Mouse (Mus musculus) lung, embryonic 16.5 days (tissue): ENCODE measurements around the gene Slc13a4. TPM values are rescaled to one million over a fixed set of nuclear protein-coding genes. Genes with fewer than 3 reads are reported as not detected.

Source experiments
- ATAC-seq: fragments of 200-750 bp; cut with Nextera tagmentation; 2 replicates; pipeline ENCODE4 v1.8.0; 2017; ENCODE audit warnings: low read depth, mild to moderate bottlenecking, moderate library complexity
- H3K27ac ChIP-seq: fragments of 300-500 bp; sonication (generic); 2 replicates; pipeline ENCODE4 v1.5.1; 2014; ENCODE audit warnings: mild to moderate bottlenecking, control low read depth, low read length
- H3K27me3 ChIP-seq: fragments of 300-500 bp; sonication (generic); 2 replicates; pipeline ENCODE4 v1.6.1; 2014; ENCODE audit warnings: low read depth, low read length, mixed read lengths; ENCODE audit not compliant: control insufficient read depth, insufficient read depth
- H3K36me3 ChIP-seq: fragments of 300-500 bp; sonication (generic); 2 replicates; pipeline ENCODE4 v1.6.1; 2014; ENCODE audit warnings: low read length; ENCODE audit not compliant: control insufficient read depth, insufficient read depth
- H3K4me1 ChIP-seq: fragments of 300-500 bp; sonication (generic); replicated peaks from 2 replicates; pipeline ENCODE4 v1.6.1; 2014; ENCODE audit warnings: low read length, mixed read lengths; ENCODE audit not compliant: control insufficient read depth, insufficient read depth
- H3K4me2 ChIP-seq: fragments of 300-500 bp; sonication (generic); 2 replicates; pipeline ENCODE4 v1.6.1; 2014; ENCODE audit warnings: low read depth, low read length, control low read depth
- H3K4me3 ChIP-seq: fragments of 300-500 bp; sonication (generic); 2 replicates; pipeline ENCODE4 v1.5.1; 2014; ENCODE audit warnings: mild to moderate bottlenecking, low read length, control low read depth
- H3K9ac ChIP-seq: fragments of 300-500 bp; sonication (generic); 2 replicates; pipeline ENCODE4 v1.6.1; 2014; ENCODE audit warnings: low read length, control low read depth
- H3K9me3 ChIP-seq: fragments of 300-500 bp; sonication (generic); 2 replicates; pipeline ENCODE4 v1.6.1; 2016; ENCODE audit warnings: low read length; ENCODE audit not compliant: control insufficient read depth
- WGBS: fragments of 180-500 bp; shearing (Covaris S2); extraction: QIAGEN DNeasy Blood & Tissue Kit; methylation state at CpG from one replicate; pipeline ENCODE4 v1.1.7; 2014; 5-methylcytosine and 5-hydroxymethylcytosine counted together
- polyA plus RNA-seq: library from polyadenylated mRNA; unstranded; fragments of >200 nt; fragmentation: Nextera tagmentation; extraction: Ambion mirVana; gene quantifications from 2 replicates; pipeline ENCODE4 v1.2.1, GENCODE M21; 2015

Gene Slc13a4
- polyA plus RNA-seq, 1 experiment from 2014 or later, result 0.35 TPM

DNA sequence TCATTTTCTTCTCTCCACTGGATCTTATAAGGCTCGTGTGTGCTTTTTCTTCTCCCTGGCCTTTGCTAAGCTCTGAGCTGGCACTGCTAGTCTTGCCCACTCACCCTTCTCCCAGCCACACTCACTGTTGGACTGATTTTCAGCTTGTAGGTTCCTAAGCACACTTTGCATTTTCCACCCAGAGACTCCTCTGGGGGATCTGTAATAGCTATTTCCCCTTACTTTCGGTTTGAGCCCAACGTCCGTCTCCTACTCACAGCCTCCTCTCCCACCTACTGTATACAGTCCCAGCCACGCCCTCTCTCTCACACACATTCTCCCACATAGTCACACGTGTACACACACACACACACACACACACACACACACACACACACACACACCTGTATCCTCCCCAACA, 11.9 kb upstream of the Slc13a4 start:
- Histone ChIP-seq H3K36me3 (no peaks in the 10 kb centered on the region), H3K4me1 (no peaks in the 10 kb centered on the region), H3K9ac (no peak overlapping the region), H3K27ac (no peak overlapping the region), H3K27me3 (no peaks in the 10 kb centered on the region), H3K4me2 (no peak overlapping the region), H3K9me3 (no peaks in the 10 kb centered on the region), H3K4me3 (no peak overlapping the region)
- ATAC-seq, result no peak
- WGBS, result 73% methylated on average over 6 of the region's 6 CpGs

- Histone ChIP-seq H3K27me3 (no peaks in the 10 kb centered on the region), H3K4me3 (no peak overlapping the region), H3K27ac (no peak overlapping the region), H3K9me3 (no peaks in the 10 kb centered on the region), H3K9ac (no peak overlapping the region), H3K4me1 (no peaks in the 10 kb centered on the region), H3K36me3 (no peaks in the 10 kb centered on the region), H3K4me2 (no peak overlapping the region)
- ATAC-seq, result no peak
- WGBS, result 85% methylated on average over 8 of the region's 8 CpGs
These were observed 5.6 kb upstream of the Slc13a4 start for GRCm38 (mm10) chr6:35313520-35313919.

GRCm38 (mm10) chr6:35309406-35309805, 1.5 kb upstream of the Slc13a4 start:
- no peaks in the 10 kb centered on the region for H3K36me3 ChIP-seq
- no peaks in the 10 kb centered on the region for H3K27me3 ChIP-seq
- no peak overlapping the region for H3K9ac ChIP-seq
- no peaks in the 10 kb centered on the region for H3K9me3 ChIP-seq
- no peak overlapping the region for H3K4me2 ChIP-seq
- H3K4me1 ChIP-seq, result no peaks in the 10 kb centered on the region
- 45% methylated on average over 7 of the region's 7 CpGs for WGBS
- no peak overlapping the region for H3K27ac ChIP-seq
- ATAC-seq, result no peak
- no peak overlapping the region for H3K4me3 ChIP-seq

- Histone ChIP-seq H3K9me3 (no peaks in the 10 kb centered on the region), H3K9ac (no peak overlapping the region), H3K4me2 (no peak overlapping the region), H3K4me3 (no peak overlapping the region), H3K36me3 (no peaks in the 10 kb centered on the region), H3K4me1 (no peaks in the 10 kb centered on the region), H3K27ac (no peak overlapping the region), H3K27me3 (no peaks in the 10 kb centered on the region)
- ATAC-seq, result no peak
- WGBS, result 65% methylated on average over 13 of the region's 13 CpGs
These were observed 795 bp downstream of the Slc13a4 start for GRCm38 (mm10) chr6:35307136-35307535.

DNA sequence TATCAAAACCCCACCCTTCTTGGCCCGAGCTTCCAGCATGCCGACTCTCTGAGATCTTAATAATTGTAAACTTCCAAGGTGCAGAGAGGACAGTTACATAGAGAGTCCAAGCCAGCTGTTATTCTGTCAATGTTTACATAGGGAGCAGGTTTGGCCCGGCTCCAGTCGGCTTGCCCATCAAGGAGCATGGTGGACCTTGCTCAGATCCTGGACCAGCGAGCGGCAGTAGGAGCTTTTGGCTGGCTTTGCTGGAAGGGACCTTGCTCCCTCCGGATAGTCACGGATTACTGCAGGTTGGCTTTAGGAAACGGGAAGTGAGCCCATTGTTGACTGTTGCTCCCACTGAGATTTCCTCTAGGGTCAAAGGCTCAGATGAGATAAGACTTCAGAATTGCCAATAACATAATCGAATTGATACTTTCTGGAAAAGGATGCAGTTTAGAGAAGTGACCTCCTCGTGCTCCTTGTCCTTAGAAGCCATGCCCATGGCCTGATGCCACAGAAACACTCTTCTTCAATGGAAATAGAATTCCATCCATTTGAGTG, 4.5 kb downstream of the Slc13a4 start:
- H3K36me3 ChIP-seq, result no peaks in the 10 kb centered on the region
- H3K27me3 ChIP-seq, result no peaks in the 10 kb centered on the region
- 51% methylated on average over 11 of the region's 11 CpGs for WGBS
- H3K27ac ChIP-seq, result no peak overlapping the region
- H3K4me2 ChIP-seq, result no peak overlapping the region
- no peaks in the 10 kb centered on the region for H3K4me1 ChIP-seq
- no peak overlapping the region for H3K4me3 ChIP-seq
- no peak overlapping the region for H3K9ac ChIP-seq
- no peaks in the 10 kb centered on the region for H3K9me3 ChIP-seq
- ATAC-seq, result no peak

DNA sequence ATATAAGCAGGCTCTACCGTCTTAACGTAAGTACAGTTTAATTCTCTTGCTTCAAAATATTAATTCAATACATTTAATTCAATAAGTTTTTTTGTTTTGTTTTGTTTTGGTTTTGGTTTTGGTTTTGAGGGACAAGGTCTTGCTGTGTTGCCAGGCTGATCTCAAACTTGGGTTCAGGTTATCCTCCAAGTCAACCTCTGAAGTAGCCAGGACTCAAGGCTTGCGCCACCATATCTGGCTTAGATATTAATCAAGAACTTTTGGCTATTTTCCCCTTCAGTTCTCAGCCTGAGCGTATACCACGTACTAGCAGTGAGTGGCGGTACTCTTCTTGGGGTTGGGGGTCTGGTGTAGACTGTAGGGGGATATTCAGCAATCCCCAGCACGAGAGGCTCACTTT, 5.3 kb downstream of the Slc13a4 start:
- H3K9me3 ChIP-seq, result no peaks in the 10 kb centered on the region
- H3K27me3 ChIP-seq, result no peaks in the 10 kb centered on the region
- no peak for ATAC-seq
- no peak overlapping the region for H3K27ac ChIP-seq
- H3K4me3 ChIP-seq, result no peak overlapping the region
- no peak overlapping the region for H3K9ac ChIP-seq
- WGBS, result 88% methylated on average over 7 of the region's 7 CpGs
- H3K4me1 ChIP-seq, result no peaks in the 10 kb centered on the region
- no peak overlapping the region for H3K4me2 ChIP-seq
- no peaks in the 10 kb centered on the region for H3K36me3 ChIP-seq

GRCm38 (mm10) chr6:35298323-35298722, 9.6 kb downstream of the Slc13a4 start:
- H3K4me1 ChIP-seq, result no peaks in the 10 kb centered on the region
- H3K9me3 ChIP-seq, result 0 out of 2 replicates have a peak, but pooled peaks cover 3% of the 10 kb centered on the region
- H3K4me2 ChIP-seq, result no peak overlapping the region
- no peak overlapping the region for H3K9ac ChIP-seq
- WGBS, result 75% methylated on average over 6 of the region's 6 CpGs
- H3K27ac ChIP-seq, result no peak overlapping the region
- H3K27me3 ChIP-seq, result no peaks in the 10 kb centered on the region
- H3K36me3 ChIP-seq, result no peaks in the 10 kb centered on the region
- H3K4me3 ChIP-seq, result no peak overlapping the region
- ATAC-seq, result no peak

GRCm38 (mm10) chr6:35297516-35298227, 10.3 kb downstream of the Slc13a4 start:
- Histone ChIP-seq H3K27me3 (no peaks in the 10 kb centered on the region), H3K4me3 (no peak overlapping the region), H3K4me2 (no peak overlapping the region), H3K36me3 (no peaks in the 10 kb centered on the region), H3K9me3 (0 out of 2 replicates have a peak, but pooled peaks cover 3% of the 10 kb centered on the region), H3K4me1 (no peaks in the 10 kb centered on the region), H3K27ac (no peak overlapping the region), H3K9ac (no peak overlapping the region)
- WGBS, result 83% methylated on average over 7 of the region's 7 CpGs
- ATAC-seq, result no peak

DNA sequence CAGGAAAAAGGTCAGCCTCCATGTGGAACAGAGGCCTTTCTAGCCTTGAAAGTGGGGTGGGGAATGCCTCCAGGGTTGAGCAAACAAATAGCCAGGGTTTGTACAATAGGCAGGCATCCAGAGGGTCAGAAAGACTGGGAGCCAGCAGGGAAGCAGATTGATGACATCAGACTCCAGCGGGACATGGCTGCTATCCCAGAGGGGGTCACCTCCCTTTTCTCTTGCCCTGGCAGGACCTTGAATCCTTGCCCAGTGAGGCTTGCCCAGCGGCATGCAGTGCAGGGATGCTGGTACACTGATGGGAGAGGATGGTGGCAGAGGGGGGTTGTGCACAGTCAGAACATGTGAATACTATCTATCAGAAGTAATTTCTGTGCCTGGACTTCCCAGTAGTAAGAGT, 10.9 kb downstream of the Slc13a4 start:
- H3K4me3 ChIP-seq, result no peak overlapping the region
- H3K9me3 ChIP-seq, result 0 out of 2 replicates have a peak, but pooled peaks cover 3% of the 10 kb centered on the region
- H3K9ac ChIP-seq, result no peak overlapping the region
- no peak for ATAC-seq
- H3K27ac ChIP-seq, result no peak overlapping the region
- no peaks in the 10 kb centered on the region for H3K4me1 ChIP-seq
- no peak overlapping the region for H3K4me2 ChIP-seq
- H3K36me3 ChIP-seq, result no peaks in the 10 kb centered on the region
- no peaks in the 10 kb centered on the region for H3K27me3 ChIP-seq
- 28% methylated on average over 2 of the region's 2 CpGs for WGBS
